Mouse (Mus musculus) spleen, adult 2 months (tissue): Measurements from ENCODE around the gene Arpc2. TPM values are rescaled to one million over a fixed set of nuclear protein-coding genes. Genes with fewer than 3 reads are reported as not detected.
A peak's percentile ranks its signal among the peaks of the same experiment; 100 is the strongest.

Experiments used
- DNase-seq, 2 experiments: peaks; one replicate each; pipeline versions ENCODE4 v3.0.0 to v3.0.0-alpha.2; 2012 to 2021; ENCODE audit warnings: low spot score in 2 of 2, low read depth in 1 of 2
- H3K27ac ChIP-seq: fragments of 200-500 bp; 2 replicates; pipeline ENCODE4 v1.5.1; 2012; ENCODE audit warnings: low read length, inconsistent platforms; ENCODE audit not compliant: insufficient read depth
- H3K27me3 ChIP-seq: fragments of 200-500 bp; 2 replicates; pipeline ENCODE4 v1.6.1; 2012; ENCODE audit warnings: mild to moderate bottlenecking, moderate library complexity, low read length, inconsistent platforms; ENCODE audit not compliant: control insufficient read depth, insufficient read depth
- H3K36me3 ChIP-seq: fragments of 200-500 bp; 2 replicates; pipeline ENCODE4 v1.6.1; 2012; ENCODE audit warnings: mild to moderate bottlenecking, low read length, inconsistent platforms; ENCODE audit not compliant: control insufficient read depth, insufficient read depth
- H3K4me1 ChIP-seq: fragments of 200-500 bp; 2 replicates; pipeline ENCODE4 v1.6.1; 2011; ENCODE audit warnings: inconsistent platforms; ENCODE audit not compliant: control insufficient read depth, insufficient read depth, insufficient read length
- H3K4me3 ChIP-seq: fragments of 200-500 bp; 2 replicates; pipeline ENCODE4 v1.5.1; 2011; ENCODE audit warnings: mild to moderate bottlenecking, inconsistent platforms; ENCODE audit not compliant: insufficient read depth, insufficient read length; ENCODE audit errors: extremely low read depth
- CTCF ChIP-seq: fragments of 200-500 bp; IDR thresholded peaks from 2 replicates; pipeline ENCODE4 v1.5.1; 2011; ENCODE audit warnings: mild to moderate bottlenecking, inconsistent platforms; ENCODE audit not compliant: insufficient read depth, insufficient read length, insufficient replicate concordance; ENCODE audit errors: extremely low read depth
- POLR2A ChIP-seq: fragments of 200-500 bp; IDR thresholded peaks from 2 replicates; pipeline ENCODE4 v1.6.1; 2011; ENCODE audit warnings: low read depth, low read length, inconsistent platforms
- WGBS: fragments of 180-500 bp; shearing (Covaris S2); methylation state at CpG from one replicate; pipeline ENCODE4 v1.1.7; 2018; 5-methylcytosine and 5-hydroxymethylcytosine counted together
- polyA plus RNA-seq: library from polyadenylated mRNA; depleted of rRNA; stranded (reverse); fragments of >200 nt; gene quantifications from 2 replicates; pipeline ENCODE4 v1.2.3, GENCODE M21; 2012; rRNA removed

The Arpc2 gene
- 186 and 302 TPM in 2 replicates for polyA plus RNA-seq

GRCm38 (mm10) chr1:74235938-74236589 is at the start of gene Arpc2:
Gene Arpc2, plus strand, starts transcription at chr1:74236084.
- Histone ChIP-seq H3K4me3 (peak within 1 kb of the TSS; percentile 78), H3K36me3 (no peaks in the 10 kb centered on the region), H3K4me1 (peaks cover 12% of the 10 kb centered on the region), H3K27ac (peak within 1 kb of the TSS; percentile 97), H3K27me3 (no peaks in the 10 kb centered on the region)
- TF ChIP-seq CTCF (no peak), POLR2A (peak; percentile 76; the same call in 1 of the 2 replicates)
- peak; percentile 91 to 97 for DNase-seq
- WGBS, result 7% methylated on average over 39 of the region's 55 CpGs

- 92% methylated on average over 7 of the region's 7 CpGs for WGBS
These were observed 45.4 kb upstream of the Arpc2 start for GRCm38 (mm10) chr1:74190471-74190870.

GRCm38 (mm10) chr1:74192711-74193110 is 43.2 kb upstream of the Arpc2 start:
- Histone ChIP-seq H3K4me1 (no peaks in the 10 kb centered on the region), H3K4me3 (no peak overlapping the region), H3K27ac (no peak overlapping the region), H3K27me3 (no peaks in the 10 kb centered on the region), H3K36me3 (no peaks in the 10 kb centered on the region)
- TF ChIP-seq CTCF (no peak), POLR2A (no peak)
- 87% methylated on average over 2 of the region's 2 CpGs for WGBS
- DNase-seq, result no peak

More at GRCm38 (mm10) chr1:74190471-74190870, 45.4 kb upstream of the Arpc2 start:
- Histone ChIP-seq H3K4me3 (no peak overlapping the region), H3K27me3 (no peaks in the 10 kb centered on the region), H3K36me3 (no peaks in the 10 kb centered on the region), H3K4me1 (no peaks in the 10 kb centered on the region), H3K27ac (no peak overlapping the region)
- no peak for DNase-seq
- no peak for TF ChIP-seq POLR2A
- no peak for TF ChIP-seq CTCF

- Histone ChIP-seq H3K4me1 (no peaks in the 10 kb centered on the region), H3K4me3 (no peak within 1 kb of the TSS), H3K27me3 (no peaks in the 10 kb centered on the region), H3K27ac (no peak within 1 kb of the TSS), H3K36me3 (no peaks in the 10 kb centered on the region)
- no peak for TF ChIP-seq POLR2A
- TF ChIP-seq CTCF, result no peak
- DNase-seq, result no peak
- WGBS, result 53% methylated on average over 8 of the region's 8 CpGs
These were observed 41.4 kb upstream of the Arpc2 start, which contains the start of gene Cxcr1 for GRCm38 (mm10) chr1:74194445-74194844. Gene Cxcr1, minus strand, starts transcription at chr1:74194631.

GRCm38 (mm10) chr1:74195961-74196360 is 39.9 kb upstream of the Arpc2 start:
- TF ChIP-seq POLR2A, result no peak
- TF ChIP-seq CTCF, result peak; percentile 55; the same call in 1 of the 2 replicates
- peak; percentile 18 to 25 for DNase-seq
- no peaks in the 10 kb centered on the region; the same call in 1 of the 2 replicates for H3K4me1 ChIP-seq
- 42% methylated on average over 7 of the region's 7 CpGs for WGBS
- H3K36me3 ChIP-seq, result no peaks in the 10 kb centered on the region
- H3K4me3 ChIP-seq, result no peak overlapping the region
- H3K27me3 ChIP-seq, result no peaks in the 10 kb centered on the region
- no peak overlapping the region for H3K27ac ChIP-seq

- Histone ChIP-seq H3K4me3 (no peak overlapping the region), H3K27me3 (no peaks in the 10 kb centered on the region), H3K36me3 (no peaks in the 10 kb centered on the region), H3K27ac (no peak overlapping the region), H3K4me1 (no peaks in the 10 kb centered on the region; the same call in 1 of the 2 replicates)
- TF ChIP-seq POLR2A (no peak), CTCF (no peak)
- no peak for DNase-seq
- 84% methylated on average over 17 of the region's 17 CpGs for WGBS
These were observed 39.1 kb upstream of the Arpc2 start for GRCm38 (mm10) chr1:74196621-74197419.
